In genomic region chr4:101507571-101508422, GRCm38 (mm10) we compare ENCODE assay signal across 8 mouse cellular contexts. TPM values are rescaled to one million over a fixed set of nuclear protein-coding genes. Genes with fewer than 3 reads are reported as not detected.
DNase-seq lines count a peak whose midpoint lies in the region; ATAC-seq and TF ChIP-seq lines count a peak whose summit lies in the region.

No protein-coding gene starts in this region.

- no peak overlapping the region for H3K9ac ChIP-seq in forebrain, embryonic 11.5 days (ENCODE audit: low read length)
- H3K9ac ChIP-seq in liver, embryonic 15.5 days = no peak overlapping the region
- H3K9ac ChIP-seq in neural tube, embryonic 14.5 days (replicated peaks; ENCODE audit: low read depth, low read length) = peak overlapping the region; percentile 37

- no peaks in the 10 kb centered on the region for H3K36me3 ChIP-seq in E14TG2a.4 (ENCODE audit: insufficient read depth, low read length)
- H3K36me3 ChIP-seq in forebrain, embryonic 11.5 days (ENCODE audit: control insufficient read depth, insufficient read depth, low read length) = no peaks in the 10 kb centered on the region
- H3K36me3 ChIP-seq in liver, embryonic 15.5 days (replicated peaks) = no peaks in the 10 kb centered on the region
- no peaks in the 10 kb centered on the region for H3K36me3 ChIP-seq in neural tube, embryonic 14.5 days (ENCODE audit: control insufficient read depth, insufficient read depth, low read length)

- H3K9me3 ChIP-seq in E14TG2a.4 (ENCODE audit: low read length) = no peaks in the 10 kb centered on the region
- H3K9me3 ChIP-seq in forebrain, embryonic 11.5 days (ENCODE audit: control insufficient read depth, low read length) = no peaks in the 10 kb centered on the region
- H3K9me3 ChIP-seq in liver, embryonic 15.5 days (replicated peaks) = no peaks in the 10 kb centered on the region
- H3K9me3 ChIP-seq in neural tube, embryonic 14.5 days (ENCODE audit: control insufficient read depth, low read length) = no peaks in the 10 kb centered on the region

- peak overlapping the region; percentile 52 for H3K4me2 ChIP-seq in forebrain, embryonic 11.5 days (ENCODE audit: low read depth, low read length, severe bottlenecking)
- H3K4me2 ChIP-seq in liver, embryonic 15.5 days = peak overlapping the region; percentile 64
- peak overlapping the region; percentile 95 for H3K4me2 ChIP-seq in neural tube, embryonic 14.5 days (ENCODE audit: low read depth, low read length)

- H3K4me1 ChIP-seq in E14TG2a.4 (replicated peaks; ENCODE audit: low read depth, low read length) = peaks cover 53% of the 10 kb centered on the region
- H3K4me1 ChIP-seq in forebrain, embryonic 11.5 days (replicated peaks; ENCODE audit: control insufficient read depth, insufficient read depth, low read length) = peaks cover 5% of the 10 kb centered on the region
- H3K4me1 ChIP-seq in liver, embryonic 15.5 days (replicated peaks) = peaks cover 8% of the 10 kb centered on the region; the same call in 1 of the 2 replicates
- peaks cover 9% of the 10 kb centered on the region; the same call in 1 of the 2 replicates for H3K4me1 ChIP-seq in neural tube, embryonic 14.5 days (ENCODE audit: control insufficient read depth, insufficient read depth, low read length)

- no peak for ATAC-seq in forebrain, embryonic 11.5 days (replicated peaks; ENCODE audit: low FRiP score)
- peak; percentile 49 to 60 for ATAC-seq in hematopoietic stem cell, adult 5-6 weeks (replicated peaks in 1 of 2; ENCODE audit: insufficient read depth in 1 of 2, low FRiP score in 2 of 2, low TSS enrichment in 1 of 2, low read depth in 1 of 2, poor library complexity in 2 of 2, severe bottlenecking in 2 of 2)
- ATAC-seq in liver, embryonic 15.5 days (ENCODE audit: insufficient read depth) = no peak
- peak; percentile 74; the same call in 1 of the 2 replicates for ATAC-seq in neural tube, embryonic 14.5 days (ENCODE audit: low read depth)

- DNase-seq in c-Kit-positive CD71-positive TER-119-negative erythroid progenitor cells, embryonic 14.5 days (ENCODE audit: low read depth) = peak; percentile 6
- DNase-seq in forebrain, embryonic 11.5 days (ENCODE audit: low spot score) = peak; percentile 71
- peak; percentile 70 to 88 for DNase-seq in layer of hippocampus, adult 18-20 months (ENCODE audit: low spot score in 2 of 2)
- DNase-seq in yolk sac, embryonic 10.5 days (ENCODE audit: low spot score) = peak; percentile 66

- H3K4me3 ChIP-seq in E14TG2a.4 (replicated peaks; ENCODE audit: low read length) = peak overlapping the region; percentile 82
- peak overlapping the region; percentile 28 for H3K4me3 ChIP-seq in forebrain, embryonic 11.5 days (ENCODE audit: low read depth, low read length)
- peak overlapping the region; percentile 40 for H3K4me3 ChIP-seq in liver, embryonic 15.5 days (replicated peaks)
- H3K4me3 ChIP-seq in neural tube, embryonic 14.5 days (ENCODE audit: low read depth, low read length) = peak overlapping the region; percentile 37

- H3K27ac ChIP-seq in forebrain, embryonic 11.5 days (ENCODE audit: low read depth, low read length) = no peak overlapping the region
- no peak overlapping the region for H3K27ac ChIP-seq in liver, embryonic 15.5 days (replicated peaks)
- H3K27ac ChIP-seq in neural tube, embryonic 14.5 days (ENCODE audit: low read depth, low read length) = peak overlapping the region; percentile 16

- H3K27me3 ChIP-seq in E14TG2a.4 (ENCODE audit: insufficient read depth, low read length) = no peaks in the 10 kb centered on the region
- 0 out of 2 replicates have a peak, but pooled peaks cover 3% of the 10 kb centered on the region for H3K27me3 ChIP-seq in forebrain, embryonic 11.5 days (ENCODE audit: control insufficient read depth, insufficient read depth, low read length)
- H3K27me3 ChIP-seq in liver, embryonic 15.5 days = peaks cover 20% of the 10 kb centered on the region
- H3K27me3 ChIP-seq in neural tube, embryonic 14.5 days (ENCODE audit: control insufficient read depth, insufficient read depth, low read length) = 0 out of 2 replicates have a peak, but pooled peaks cover 3% of the 10 kb centered on the region

- WGBS in forebrain, embryonic 11.5 days = 10% methylated on average over 24 of the region's 24 CpGs
- 7% methylated on average over 24 of the region's 24 CpGs for WGBS in liver, embryonic 15.5 days (ENCODE audit: insufficient replicate concordance)
- 10% methylated on average over 24 of the region's 24 CpGs for WGBS in neural tube, embryonic 14.5 days

- no peak for TF ChIP-seq CTCF in E14TG2a.4 (conservative IDR thresholded peaks at IDR 0.05; ENCODE audit: low read length)

RNA-seq across cellular contexts. Expression of gene Dnajc6, which starts 11.3 kb away (rescaled TPM):
- polyA plus RNA-seq in forebrain, embryonic 11.5 days (2014; fragmentation: Nextera tagmentation; extraction: Ambion mirVana) = 3.0 and 4.0 TPM in 2 replicates
- 42.5 and 48.3 TPM in 2 replicates for total RNA-seq in hematopoietic stem cell, adult 5-6 weeks (2017)
- total RNA-seq in layer of hippocampus, adult 18-20 months (2021) = 100 to 1,000 TPM; 287 to 314 TPM
- 0.15 and 0.17 TPM in 2 replicates for polyA plus RNA-seq in liver, embryonic 15.5 days (2015; fragmentation: Nextera tagmentation; extraction: Ambion mirVana)
- polyA plus RNA-seq in neural tube, embryonic 14.5 days (2014; fragmentation: Nextera tagmentation; extraction: Ambion mirVana) = 63.8 and 70.1 TPM in 2 replicates

Comparison
In these comparisons a context has a peak if more than half of its experiments do, and no peak if none do; other contexts are left out.
1. H3K4me3 ChIP-seq: peak in every context shown above with its lines; median percentile 82 in E14TG2a.4; 40 in liver, embryonic 15.5 days; 37 in neural tube, embryonic 14.5 days; 28 in forebrain, embryonic 11.5 days.
2. DNase-seq: peak in every context shown above with its lines; median percentile 79 in layer of hippocampus, adult 18-20 months; 71 in forebrain, embryonic 11.5 days; 66 in yolk sac, embryonic 10.5 days; 6 in c-Kit-positive CD71-positive TER-119-negative erythroid progenitor cells, embryonic 14.5 days.
3. ATAC-seq: peak in hematopoietic stem cell, adult 5-6 weeks (2 of 2) and neural tube, embryonic 14.5 days (single experiment); none in forebrain, embryonic 11.5 days (single experiment) and liver, embryonic 15.5 days (single experiment).
4. RNA of gene Dnajc6, which starts 11.3 kb away (polyA plus RNA-seq): 63.8 to 70.1 TPM in neural tube, embryonic 14.5 days; 3.0 to 4.0 TPM in forebrain, embryonic 11.5 days and 0.15 to 0.17 TPM in liver, embryonic 15.5 days; every median in the first group is over 10 times any median in the second.
5. Peak in every context shown above with its lines, with median percentiles within 50 percentile points of each other: H3K4me2 ChIP-seq.